Mouse (Mus musculus): ENCODE results near the gene Fsip2. TPM values are rescaled to one million over a fixed set of nuclear protein-coding genes. Genes with fewer than 3 reads are reported as not detected.

The Fsip2 gene
- not detected in 2 replicates for polyA plus RNA-seq (2021; fragmentation: Nextera tagmentation)
- long read RNA-seq, experiment 1 = 0 reads
- long read RNA-seq, experiment 2 = 0 reads

GRCm38 (mm10) chr2:82943472-82943871 is at the start of gene Fsip2:
TSS of gene Fsip2 (plus strand) at chr2:82943634.

